Mouse (Mus musculus): ENCODE results near the gene Gm11099. TPM values are rescaled to one million over a fixed set of nuclear protein-coding genes. Genes with fewer than 3 reads are reported as not detected.

Gene Gm11099
- total RNA-seq (2021) = not detected
- long read RNA-seq, experiment 1 = 0 reads
- long read RNA-seq, experiment 2, partial matches to known transcripts = 0 of 1 reads
- long read RNA-seq, experiment 2, other reads (novel, unspliced or antisense) = 1 of 1 reads

GRCm38 (mm10) chr2:58859134-58859533, at the start of gene Gm11099:
Gene Gm11099, plus strand, starts transcription at chr2:58859434.
- intact Hi-C loops (cut with DNase I) = no loop called here
- no peak for DNase-seq

GRCm38 (mm10) chr2:58812941-58813340, 46.3 kb upstream of the Gm11099 start:
- no peak for DNase-seq

GRCm38 (mm10) chr2:58828910-58829600, 30.2 kb upstream of the Gm11099 start:
- DNase-seq = no peak
- intact Hi-C loops (cut with DNase I) = no loop called here

More at GRCm38 (mm10) chr2:58812941-58813340, 46.3 kb upstream of the Gm11099 start:
- intact Hi-C loops (cut with DNase I) = no loop called here

GRCm38 (mm10) chr2:58829981-58830742, 29.1 kb upstream of the Gm11099 start:
- intact Hi-C loops (cut with DNase I) = loop anchor here (2.0 kb wide), 1 partner anchor 595 kb away; no protein-coding TSS in a partner anchor
- DNase-seq = peak in 1 of 2 experiments; percentile 16

GRCm38 (mm10) chr2:58832253-58832980, 26.8 kb upstream of the Gm11099 start:
- no peak for DNase-seq
- intact Hi-C loops (cut with DNase I) = no loop called here

- intact Hi-C loops (cut with DNase I) = no loop called here
- DNase-seq = no peak
These were observed 18.2 kb upstream of the Gm11099 start for GRCm38 (mm10) chr2:58841021-58841420.

GRCm38 (mm10) chr2:58842443-58842842, 16.8 kb upstream of the Gm11099 start:
- intact Hi-C loops (cut with DNase I) = no loop called here
- no peak for DNase-seq

- no peak for DNase-seq
- intact Hi-C loops (cut with DNase I) = no loop called here
These were observed 14.7 kb upstream of the Gm11099 start for GRCm38 (mm10) chr2:58844499-58844898.

GRCm38 (mm10) chr2:58879876-58880275, 20.6 kb downstream of the Gm11099 start:
- no peak for DNase-seq
- intact Hi-C loops (cut with DNase I) = no loop called here

GRCm38 (mm10) chr2:58905057-58905456, 45.8 kb downstream of the Gm11099 start:
- no peak for DNase-seq
- intact Hi-C loops (cut with DNase I) = no loop called here

- DNase-seq = peak in 1 of 2 experiments; percentile 11
- intact Hi-C loops (cut with DNase I) = no loop called here
These were observed 47.7 kb downstream of the Gm11099 start for GRCm38 (mm10) chr2:58906814-58907516.

- intact Hi-C loops (cut with DNase I) = no loop called here
- DNase-seq = no peak
These were observed 53.1 kb downstream of the Gm11099 start for GRCm38 (mm10) chr2:58912339-58912738.

GRCm38 (mm10) chr2:58918351-58918750, 59.1 kb downstream of the Gm11099 start:
- DNase-seq = no peak
- intact Hi-C loops (cut with DNase I) = no loop called here

- DNase-seq = no peak
- intact Hi-C loops (cut with DNase I) = no loop called here
These were observed 66.3 kb downstream of the Gm11099 start for GRCm38 (mm10) chr2:58925551-58925950.

- DNase-seq = no peak
- intact Hi-C loops (cut with DNase I) = no loop called here
These were observed 82.1 kb downstream of the Gm11099 start for GRCm38 (mm10) chr2:58941361-58941760.

GRCm38 (mm10) chr2:58948796-58949195, 89.6 kb downstream of the Gm11099 start:
- intact Hi-C loops (cut with DNase I) = no loop called here
- DNase-seq = no peak

GRCm38 (mm10) chr2:58952101-58952500, 92.9 kb downstream of the Gm11099 start:
- intact Hi-C loops (cut with DNase I) = no loop called here
- DNase-seq = no peak

- DNase-seq = no peak
- intact Hi-C loops (cut with DNase I) = no loop called here
These were observed 97.1 kb downstream of the Gm11099 start for GRCm38 (mm10) chr2:58956351-58956750.

- DNase-seq = no peak
- intact Hi-C loops (cut with DNase I) = no loop called here
These were observed 97.6 kb downstream of the Gm11099 start for GRCm38 (mm10) chr2:58956770-58957300.

Measured in heart, postnatal 14 days (tissue).